Mouse (Mus musculus) megakaryocyte, embryonic 14.5 days (primary cell): ENCODE measurements around the gene A430078G23Rik.
"Not testable (repeated sequence)": the region's sequence is repeated elsewhere in the genome, so short reads cannot be mapped to it uniquely, and the experiment has no call there.

Experiments used
- FLI1 ChIP-seq: IDR thresholded peaks from 2 replicates; pipeline ENCODE4 v1.6.1; 2012; ENCODE audit warnings: low read length, inconsistent platforms, mixed read lengths
- GATA1 ChIP-seq: IDR thresholded peaks from 3 replicates; pipeline ENCODE4 v1.6.1; 2012; ENCODE audit warnings: mixed read lengths, low read length, inconsistent platforms, borderline replicate concordance

- not testable (repeated sequence) for TF ChIP-seq GATA1, FLI1
Measured at GRCm38 (mm10) chr8:3308205-3308800, 44.9 kb upstream of the A430078G23Rik start.
